Mouse (Mus musculus): ENCODE results near the gene Dhrs7b.

Dhrs7b gene

DNA sequence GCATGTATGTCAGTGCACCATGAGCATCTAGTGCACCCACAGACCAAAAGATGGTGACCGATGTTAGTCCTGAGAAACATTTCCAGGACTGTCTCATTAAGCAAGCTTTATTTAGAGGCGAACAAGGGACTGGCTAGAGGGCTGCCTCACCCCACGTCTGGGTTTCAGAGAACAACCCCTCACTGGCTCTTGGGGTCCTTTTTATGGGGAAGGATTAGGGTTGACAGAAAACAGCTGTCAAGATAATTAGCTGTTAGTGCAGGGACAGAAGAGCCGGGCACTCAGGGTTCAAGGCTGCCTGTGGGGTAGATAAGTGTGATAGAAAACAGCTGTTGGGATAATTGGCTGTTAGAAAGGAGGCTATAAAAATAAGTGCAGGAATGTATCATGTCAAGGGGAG, 65.5 kb downstream of the Dhrs7b start:
- no peak for DNase-seq (ENCODE audit: low read depth, low spot score)

DNA sequence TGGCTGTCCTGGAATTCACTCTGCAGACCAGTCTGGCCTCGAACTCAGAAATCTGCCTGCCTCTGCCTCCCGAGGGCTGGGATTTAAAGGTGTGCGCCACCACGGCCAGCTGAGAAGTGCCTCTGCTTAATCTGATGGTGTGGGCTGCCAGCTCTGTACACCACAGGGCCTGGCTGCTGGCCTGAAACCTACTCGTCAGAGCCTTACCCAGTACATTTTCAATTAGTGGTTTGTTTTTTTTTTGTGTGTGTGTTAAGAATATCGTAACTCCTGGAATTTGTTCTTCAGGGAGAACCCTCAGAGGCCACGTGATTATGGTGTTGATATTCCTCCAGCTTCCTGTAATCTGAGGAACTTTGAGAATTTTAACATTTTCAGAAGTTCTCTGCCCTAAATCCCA, 71.6 kb downstream of the Dhrs7b start:
- DNase-seq (ENCODE audit: low read depth, low spot score): no peak

DNA sequence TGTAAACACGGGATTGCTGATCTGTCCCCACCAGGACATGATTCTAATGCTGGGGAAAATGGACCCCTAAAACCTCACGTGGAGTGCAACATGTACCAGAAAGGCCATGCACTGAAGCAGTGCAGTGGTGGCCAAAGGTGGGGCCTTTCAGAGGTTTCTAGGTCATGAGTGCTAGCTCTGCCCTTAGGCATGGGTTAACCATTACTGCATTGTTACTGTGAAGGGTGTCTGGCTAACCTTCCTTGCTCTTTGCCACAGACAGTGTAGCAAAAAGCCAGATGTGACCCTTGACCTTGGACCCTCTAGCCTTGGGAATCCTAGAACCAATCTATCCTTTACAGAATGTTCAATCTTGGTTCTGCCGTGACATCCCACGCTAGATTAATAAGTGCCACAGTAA, 72.1 kb downstream of the Dhrs7b start:
- no peak for DNase-seq (ENCODE audit: low read depth, low spot score)

DNA sequence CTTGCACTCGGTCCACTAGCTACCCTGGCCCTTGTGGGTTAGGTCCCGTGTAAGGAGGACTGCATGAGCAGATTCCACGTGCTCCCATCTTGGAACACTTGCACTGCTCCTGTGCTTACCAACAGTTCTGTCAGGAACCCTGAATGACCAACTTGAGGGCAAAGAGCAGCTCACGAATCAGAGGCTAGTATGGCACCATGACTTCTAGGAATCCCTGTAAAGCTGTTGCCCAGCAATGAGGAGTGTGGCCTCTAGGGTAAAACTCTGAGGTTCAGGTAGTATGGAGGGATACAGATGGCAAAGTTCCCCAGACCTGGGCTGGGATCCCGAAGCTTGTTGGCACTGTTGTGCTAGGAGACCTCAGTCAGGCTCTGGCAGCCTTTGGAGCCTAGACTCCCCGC, 73.2 kb downstream of the Dhrs7b start:
- DNase-seq (ENCODE audit: low read depth, low spot score): no peak

DNA sequence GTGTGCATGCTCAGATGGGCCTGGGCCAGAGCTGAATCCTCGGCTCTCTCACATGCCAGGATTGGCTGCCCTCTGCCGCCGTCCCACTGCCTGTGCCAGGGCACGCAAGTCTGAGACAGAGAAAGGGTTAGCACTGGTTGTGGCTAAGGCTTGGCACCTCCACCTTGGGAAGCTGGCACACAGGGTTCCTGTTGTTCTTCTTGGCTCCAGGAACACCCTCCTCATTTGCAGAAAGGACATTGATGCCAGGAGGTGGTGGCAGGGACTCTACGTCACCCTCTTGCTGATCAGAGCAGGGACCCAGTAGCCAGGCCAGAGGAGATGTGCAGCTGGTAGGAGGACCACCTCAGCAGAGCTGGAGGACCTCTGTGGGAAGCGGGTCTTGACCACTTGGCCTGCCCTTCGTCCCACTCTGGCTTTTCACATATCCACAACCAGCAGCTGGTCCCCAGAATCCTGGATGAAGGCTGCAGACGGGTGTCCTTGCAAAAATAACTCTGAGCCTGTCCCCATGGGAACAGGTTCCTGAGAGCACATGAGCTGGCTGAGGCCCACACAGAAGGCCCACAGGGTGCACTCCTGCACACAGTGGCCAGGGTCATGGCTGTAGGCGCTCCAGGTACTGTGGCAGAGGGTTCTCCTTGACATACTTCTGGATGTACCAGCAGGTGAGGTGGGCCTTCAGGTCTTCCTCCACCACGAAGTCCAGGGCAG, 75.1 kb downstream of the Dhrs7b start:
- DNase-seq (ENCODE audit: low read depth, low spot score): no peak

DNA sequence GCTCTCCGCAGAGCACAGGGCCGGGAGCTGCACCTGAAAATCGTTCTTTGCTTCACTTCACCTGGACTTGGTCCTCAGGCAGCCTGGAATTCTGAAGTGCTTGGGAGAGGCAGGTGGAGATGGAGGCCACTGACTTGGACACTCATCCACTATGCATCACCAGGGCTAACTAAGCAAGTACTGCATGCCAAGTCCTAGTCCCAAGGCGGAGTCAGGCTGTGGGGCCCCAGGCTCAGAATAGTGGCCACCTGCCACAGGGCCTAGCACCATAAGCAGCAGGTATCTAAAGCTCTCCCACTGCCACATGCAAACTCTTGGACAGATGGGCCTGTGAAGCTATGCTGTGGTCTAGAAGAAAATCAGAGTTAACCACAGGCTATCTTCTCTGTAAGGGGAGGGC, 76.0 kb downstream of the Dhrs7b start:
- no peak for DNase-seq (ENCODE audit: low read depth, low spot score)

DNA sequence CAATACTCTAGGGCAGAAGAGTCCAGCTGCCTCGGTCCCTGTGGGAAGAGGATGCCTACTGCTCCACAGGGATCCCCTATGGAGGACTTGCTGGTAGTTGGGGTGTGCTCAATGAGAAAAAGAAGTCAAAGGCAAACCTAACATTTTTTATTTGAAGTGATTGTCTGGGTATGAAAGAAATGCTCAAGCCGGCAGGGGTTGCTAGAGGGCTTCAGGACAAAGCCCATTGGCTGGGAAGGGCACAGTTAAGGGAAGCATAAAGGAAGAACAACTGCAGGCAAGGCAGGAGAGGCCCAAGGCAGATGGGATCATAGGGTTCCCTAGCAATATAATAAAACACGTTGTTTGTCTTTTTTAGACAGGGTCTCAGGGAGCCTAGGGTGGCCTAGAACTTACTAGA, 77.6 kb downstream of the Dhrs7b start:
- DNase-seq (ENCODE audit: low read depth, low spot score): no peak

DNA sequence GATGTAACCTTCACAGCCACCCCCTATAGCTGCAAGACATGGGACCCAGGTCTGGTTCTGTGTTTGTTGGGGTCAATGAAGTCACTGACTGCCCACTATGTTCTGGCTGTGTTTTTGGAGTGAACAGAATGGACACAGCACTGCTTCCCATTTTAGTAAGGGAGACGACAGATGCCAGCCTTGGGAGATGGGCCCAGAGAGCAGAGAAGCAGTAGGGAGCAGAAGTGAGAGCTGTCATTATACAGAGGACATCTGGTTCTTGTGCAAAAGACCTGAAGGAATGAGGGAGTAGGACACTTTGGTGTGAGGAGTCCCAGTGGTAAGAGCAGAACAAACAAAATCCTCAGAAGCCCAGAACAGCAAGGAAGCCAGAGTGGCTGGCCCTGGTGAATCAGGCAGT, 79.2 kb downstream of the Dhrs7b start:
- DNase-seq (ENCODE audit: low read depth, low spot score): no peak

Measured in ES-CJ7 (cell line).